Mouse (Mus musculus) heart, adult 10 weeks (tissue): ENCODE results near the gene Fes. TPM values are rescaled to one million over a fixed set of nuclear protein-coding genes. Genes with fewer than 3 reads are reported as not detected.

Experiments
- polyA plus RNA-seq: library from polyadenylated mRNA; stranded (reverse); fragments of 350-450 nt; fragmentation: Illumina TruSeq; extraction: RNeasy Lipid Tissue Mini Kit (QIAGEN cat#74804); gene quantifications from one replicate; pipeline ENCODE4 v1.2.3, GENCODE M21; 2014; ENCODE audit warnings: low read depth, low replicate concordance

Fes gene
- 9.1 TPM for polyA plus RNA-seq

DNA sequence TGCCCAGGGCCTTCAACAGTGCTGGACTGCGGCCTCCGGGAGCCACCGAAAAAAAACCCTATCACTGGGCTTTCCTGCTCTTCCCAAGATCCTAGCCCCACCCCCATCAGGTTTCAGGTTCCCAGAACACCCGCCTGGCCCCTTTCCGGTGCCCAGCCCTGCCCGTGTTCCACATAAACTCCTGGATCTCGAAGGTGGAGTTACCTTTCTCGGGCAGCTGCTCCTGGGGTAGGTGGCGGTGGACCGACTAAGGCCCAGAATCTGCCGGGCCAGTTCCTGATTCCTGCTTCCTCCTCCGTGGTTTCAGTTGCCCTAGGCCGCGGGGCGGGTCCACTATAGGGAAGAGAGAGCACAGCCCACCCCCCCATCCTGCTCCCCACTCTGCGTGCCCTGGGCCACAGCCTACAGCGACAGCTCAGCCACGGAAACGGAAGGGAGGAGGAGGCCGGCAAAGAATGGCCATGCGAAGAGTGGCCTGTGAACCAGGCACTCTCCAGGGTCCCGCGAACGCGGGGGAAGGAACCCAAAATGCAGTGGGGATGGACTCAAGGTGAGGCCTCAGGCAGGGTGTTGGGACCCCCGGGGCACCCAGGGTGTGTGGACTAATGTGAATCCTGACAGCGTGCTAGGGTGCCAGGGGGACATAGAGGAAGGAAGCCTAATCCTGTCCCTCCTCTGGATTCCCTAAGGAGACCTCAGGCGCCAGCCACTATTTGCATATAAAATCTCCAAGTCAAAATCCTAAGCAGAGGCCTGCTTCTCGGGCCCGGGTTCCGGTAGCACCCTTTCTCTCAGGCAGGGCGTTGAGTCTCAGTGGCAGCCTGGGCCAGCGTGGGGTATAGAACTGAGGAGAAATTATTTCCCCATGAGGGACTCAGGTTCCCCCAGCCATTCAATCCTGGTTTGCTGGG, at the start of gene Fes:
Gene Fes (minus strand): TSS at position 314 of the 911 bp plus-strand sequence.

GRCm38 (mm10) chr7:80405188-80405695, 17.5 kb upstream of the Fes start, which contains the start of gene Furin:
TSS of gene Furin (minus strand) at chr7:80405436.

GRCm38 (mm10) chr7:80371041-80371751, 16.6 kb downstream of the Fes start, which contains the start of gene Man2a2:
TSS of gene Man2a2 (minus strand) at chr7:80371375.

DNA sequence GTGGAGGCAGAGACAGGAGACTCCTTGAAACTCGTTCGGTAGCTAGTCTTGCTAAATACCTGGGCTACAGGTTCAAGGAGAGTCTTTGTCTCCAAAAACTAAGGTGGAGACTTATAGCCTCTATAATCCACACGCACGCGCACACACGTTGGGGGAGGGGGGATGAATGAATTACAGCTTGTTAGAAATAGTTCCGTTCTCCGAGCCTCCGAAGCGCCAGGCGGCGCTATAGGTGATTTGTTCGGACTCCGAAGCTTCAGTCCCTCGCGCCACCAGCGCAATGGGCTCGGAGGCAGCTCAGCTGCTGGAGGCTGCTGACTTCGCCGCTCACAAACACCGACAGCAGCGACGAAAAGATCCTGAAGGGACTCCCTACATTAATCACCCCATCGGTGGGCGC, 44.9 kb downstream of the Fes start, which contains the start of gene Hddc3:
Gene Hddc3 (plus strand): TSS at position 247 of the 400 bp plus-strand sequence.

DNA sequence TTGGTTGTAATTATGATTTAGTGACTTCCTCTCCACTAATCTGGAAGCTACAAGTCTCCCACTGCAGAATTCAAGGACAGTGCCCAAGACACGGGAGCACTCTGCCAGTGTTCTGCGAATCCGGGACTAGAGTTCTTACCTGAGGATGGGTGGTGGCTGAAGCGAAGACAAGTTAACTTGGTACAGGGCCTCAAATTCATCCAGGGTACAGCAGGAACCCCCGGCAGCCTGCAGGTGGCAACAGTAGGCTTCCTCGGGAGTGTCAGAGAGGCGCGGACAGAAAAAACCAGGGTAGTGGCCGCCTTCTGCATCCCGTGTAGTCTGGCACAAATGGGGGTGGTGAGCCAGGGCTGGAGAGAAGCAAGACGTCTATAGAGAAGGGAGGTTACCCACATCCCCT, 47.0 kb downstream of the Fes start, which contains the start of gene Unc45a:
Gene Unc45a (minus strand): TSS at position 213 of the 400 bp plus-strand sequence.

Other genes starting within 250 kb of the Fes start
- 6.7 TPM for gene Sema4b, start 201.1 kb downstream of the Fes start, polyA plus RNA-seq
- 18.0 TPM for gene Cib1, start 155.1 kb downstream of the Fes start, polyA plus RNA-seq
- gene Gdpgp1, start 155.1 kb downstream of the Fes start, polyA plus RNA-seq, result 0.73 TPM
- gene Ttll13, start 141.6 kb downstream of the Fes start, polyA plus RNA-seq, result 0.47 TPM
- gene Ngrn, start 126.7 kb downstream of the Fes start, polyA plus RNA-seq, result 35.1 TPM
- 4.5 TPM for gene Vps33b, start 118.3 kb downstream of the Fes start, polyA plus RNA-seq
- 0.45 TPM for gene Prc1, start 93.5 kb downstream of the Fes start, polyA plus RNA-seq
- 9.5 TPM for gene Rccd1, start 63.5 kb downstream of the Fes start, polyA plus RNA-seq
- 15.6 TPM for gene Unc45a, start 46.9 kb downstream of the Fes start, polyA plus RNA-seq
- 22.8 TPM for gene Hddc3, start 44.8 kb downstream of the Fes start, polyA plus RNA-seq
- 44.8 TPM for gene Man2a2, start 16.6 kb downstream of the Fes start, polyA plus RNA-seq
- gene Furin, start 17.5 kb upstream of the Fes start, polyA plus RNA-seq, result 59.3 TPM
- 2.0 TPM for gene Blm, start 147.2 kb upstream of the Fes start, polyA plus RNA-seq